Mouse (Mus musculus) ES-Bruce4 (cell line): ENCODE data around the gene Ldlrad1.

ENCODE experiments used
- CTCF ChIP-seq: IDR thresholded peaks from one replicate; pipeline ENCODE4 v1.8.1; 2011; ENCODE audit warnings: low read depth, low read length
- EP300 ChIP-seq: IDR thresholded peaks from 2 replicates; pipeline ENCODE4 v1.6.1; 2011; ENCODE audit warnings: low read depth, low read length; ENCODE audit not compliant: insufficient read depth
- POLR2A ChIP-seq: IDR thresholded peaks from one replicate; pipeline ENCODE4 v1.8.1; 2011; ENCODE audit warnings: low read length; ENCODE audit not compliant: insufficient read depth

GRCm38 (mm10) chr4:107226313-107226712 is 17.3 kb downstream of the Ldlrad1 start:
- no peak for TF ChIP-seq CTCF
- no peak for TF ChIP-seq POLR2A
- no peak for TF ChIP-seq EP300
